Mouse (Mus musculus) c-Kit-positive CD71-positive TER-119-negative erythroid progenitor cells, embryonic 14.5 days (primary cell): ENCODE measurements around the gene Tff3.

Source experiments
- DNase-seq: peaks from one replicate; pipeline ENCODE4 v3.0.0-alpha.2; 2013; ENCODE audit warnings: low read depth

The Tff3 gene

DNA sequence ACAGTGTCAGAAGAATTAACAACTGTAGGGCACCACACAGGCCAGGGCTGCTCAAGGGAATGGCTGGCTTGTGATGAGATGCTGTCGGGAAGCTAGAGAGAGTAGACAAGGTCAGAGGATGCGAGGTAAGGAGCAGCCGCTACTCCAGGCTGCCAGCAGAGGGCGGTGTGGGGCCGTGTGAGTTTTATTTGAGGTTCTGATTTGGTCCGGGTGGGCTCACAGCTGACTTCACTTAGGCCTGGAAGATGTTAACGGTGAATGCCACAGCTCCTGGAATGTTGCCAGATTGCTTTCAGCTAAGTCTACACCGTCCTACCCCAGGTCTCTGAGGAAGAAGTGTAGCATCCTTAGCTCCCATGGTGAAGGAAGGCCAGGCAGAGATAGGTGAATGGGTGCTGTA is 7.5 kb downstream of the Tff3 start:
- peak; percentile 38 for DNase-seq

DNA sequence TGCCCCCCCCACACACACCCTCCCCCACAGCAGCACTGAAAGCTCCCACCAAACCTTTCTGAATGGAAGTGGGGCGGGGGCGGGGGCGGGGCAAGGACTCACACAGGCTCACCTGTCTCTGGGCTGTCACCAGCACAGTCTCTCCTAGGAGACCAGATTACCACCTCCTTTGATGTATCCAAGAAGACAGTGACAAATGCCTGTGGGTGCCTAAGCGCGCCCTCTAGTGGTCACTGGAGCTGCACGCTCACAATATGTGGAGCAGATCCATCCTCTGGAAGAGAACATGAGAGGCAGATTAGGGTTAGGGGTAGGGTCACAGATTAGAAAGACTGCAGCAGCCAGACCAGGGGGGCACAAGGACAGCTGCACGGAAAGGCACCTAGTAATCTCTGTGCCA is 10.0 kb downstream of the Tff3 start:
- DNase-seq = peak; percentile 60

DNA sequence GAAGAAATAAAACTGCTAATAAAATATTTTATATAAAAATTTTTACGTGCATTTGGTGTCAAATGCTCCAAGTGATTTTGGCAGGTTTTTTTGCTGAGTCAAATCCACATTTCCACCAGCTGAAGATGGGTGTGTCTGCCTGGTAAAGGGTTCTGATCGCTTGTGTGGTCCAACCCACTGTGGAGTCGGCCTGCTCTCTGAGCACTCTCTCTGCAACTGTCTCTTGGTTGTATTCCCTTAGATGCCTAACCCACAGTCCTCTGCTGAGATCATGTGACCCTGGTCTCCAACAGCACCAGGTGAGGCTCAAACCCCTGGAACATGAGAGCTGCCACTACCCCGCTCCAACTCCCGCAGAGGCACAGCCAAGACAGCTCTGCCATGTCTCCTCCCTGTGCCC is 11.5 kb downstream of the Tff3 start:
- DNase-seq = no peak

DNA sequence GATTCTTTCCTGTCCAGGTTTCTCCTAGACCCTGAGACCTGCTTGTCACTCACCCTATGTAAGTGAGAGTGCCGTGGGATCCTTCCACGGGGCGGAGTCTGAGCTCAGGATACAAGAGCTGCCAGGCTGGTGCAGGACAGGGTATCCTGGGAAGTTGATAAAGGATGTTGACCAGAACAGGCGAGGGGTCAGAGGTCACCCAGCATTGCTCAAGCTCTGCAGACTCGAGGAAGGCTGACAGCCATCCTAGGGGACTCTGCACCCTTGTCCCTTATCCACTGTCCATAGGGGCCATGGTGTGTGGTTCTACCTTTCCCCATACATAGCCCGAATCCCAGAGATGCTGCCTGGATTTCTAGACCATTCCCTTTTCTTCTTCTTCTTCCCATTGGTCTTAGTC is 13.4 kb downstream of the Tff3 start:
- no peak for DNase-seq

DNA sequence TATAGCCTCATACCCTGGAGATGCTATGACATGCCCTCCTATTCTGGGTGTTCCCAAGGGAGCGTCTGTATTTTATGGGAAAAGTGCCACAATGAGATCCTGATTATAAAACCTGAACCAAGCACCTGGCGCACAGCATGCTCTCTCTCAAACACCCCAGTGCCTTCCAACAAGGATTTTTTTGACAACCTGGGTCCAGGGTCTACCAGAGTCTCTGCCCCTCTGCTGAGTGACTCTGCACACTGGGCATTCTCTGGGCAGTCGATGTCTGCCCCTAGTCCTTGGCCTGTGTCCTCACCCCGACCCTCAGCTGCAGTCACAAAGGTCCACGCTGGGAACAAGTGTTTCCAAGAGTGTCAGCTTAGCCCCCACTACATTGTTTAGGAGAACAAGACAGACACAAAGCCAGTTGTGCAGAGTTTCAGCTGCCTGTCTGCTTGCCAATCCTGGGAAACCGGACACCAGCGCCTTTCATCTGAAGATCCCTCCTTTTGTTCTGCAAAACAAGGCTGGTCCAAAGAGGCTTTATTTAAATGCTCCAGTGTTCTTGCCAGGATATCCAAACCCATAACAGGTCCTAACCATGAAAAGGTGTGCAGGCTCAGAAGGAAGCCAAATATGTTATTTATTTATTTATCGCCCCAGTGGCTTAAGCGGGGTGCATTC is 16.1 kb downstream of the Tff3 start:
- DNase-seq = no peak

DNA sequence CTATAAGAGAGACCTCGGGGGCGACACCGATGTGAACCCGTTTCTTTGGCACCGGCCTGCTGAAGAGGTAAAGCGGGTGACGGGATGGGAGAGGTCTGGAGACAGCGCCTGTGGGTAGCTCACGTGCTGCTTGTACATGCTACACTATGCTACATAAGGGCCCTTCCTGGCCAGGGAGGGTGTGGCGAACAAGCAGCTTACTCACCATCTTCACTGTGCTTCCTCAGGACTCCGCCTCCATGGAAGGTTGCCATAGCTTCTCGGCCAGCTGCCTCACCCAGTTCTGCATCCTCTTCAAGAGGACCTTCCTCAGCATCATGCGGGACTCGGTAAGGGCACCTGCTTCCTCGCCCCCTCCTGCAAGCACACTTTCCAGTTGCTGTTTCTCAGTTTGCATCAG is 21.1 kb downstream of the Tff3 start:
- DNase-seq = no peak

DNA sequence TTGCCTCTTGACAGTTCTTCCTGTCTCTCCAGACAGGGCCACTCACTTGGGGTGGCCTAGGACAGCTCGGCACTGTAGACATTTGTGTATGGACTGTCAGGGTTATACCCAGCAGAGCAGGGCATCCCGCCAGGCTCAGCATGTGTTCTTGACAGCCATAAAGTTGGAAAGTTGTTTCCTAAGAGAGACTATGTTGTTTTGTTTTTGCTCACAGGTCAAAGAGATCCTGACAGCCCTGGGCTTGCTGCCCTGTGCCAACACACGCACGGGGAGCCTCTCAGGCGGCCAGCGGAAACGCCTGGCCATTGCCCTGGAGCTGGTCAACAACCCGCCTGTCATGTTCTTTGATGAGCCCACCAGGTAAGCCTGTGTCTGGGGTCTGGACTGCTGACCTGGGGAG is 25.6 kb downstream of the Tff3 start:
- no peak for DNase-seq

DNA sequence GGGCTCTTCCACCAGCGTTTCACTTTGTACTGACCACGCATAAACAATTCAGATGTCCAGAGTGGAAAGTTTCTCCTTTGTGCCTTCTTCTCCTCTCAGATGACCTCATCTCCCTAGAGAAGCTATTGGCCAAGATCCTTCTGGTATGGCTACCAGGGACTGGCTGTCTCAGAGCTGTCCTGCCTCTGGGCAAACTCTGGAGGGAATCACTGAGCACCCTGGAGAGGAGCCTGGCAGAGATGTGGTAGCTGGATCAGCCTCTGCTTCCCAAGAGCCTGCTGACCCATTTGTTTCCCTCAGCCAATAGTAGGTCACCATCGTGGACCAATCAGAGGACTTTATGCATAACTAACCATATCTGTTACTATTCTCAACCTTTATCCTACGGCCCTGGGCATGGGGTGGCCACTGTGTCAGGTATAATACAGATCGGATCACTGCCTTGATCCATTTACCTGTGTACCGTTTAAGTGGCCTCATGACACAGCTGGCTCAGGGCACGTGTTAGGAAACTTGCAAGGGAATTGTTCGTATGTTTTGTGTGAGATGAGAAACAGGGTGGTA is 26.4 kb downstream of the Tff3 start:
- DNase-seq = no peak

DNA sequence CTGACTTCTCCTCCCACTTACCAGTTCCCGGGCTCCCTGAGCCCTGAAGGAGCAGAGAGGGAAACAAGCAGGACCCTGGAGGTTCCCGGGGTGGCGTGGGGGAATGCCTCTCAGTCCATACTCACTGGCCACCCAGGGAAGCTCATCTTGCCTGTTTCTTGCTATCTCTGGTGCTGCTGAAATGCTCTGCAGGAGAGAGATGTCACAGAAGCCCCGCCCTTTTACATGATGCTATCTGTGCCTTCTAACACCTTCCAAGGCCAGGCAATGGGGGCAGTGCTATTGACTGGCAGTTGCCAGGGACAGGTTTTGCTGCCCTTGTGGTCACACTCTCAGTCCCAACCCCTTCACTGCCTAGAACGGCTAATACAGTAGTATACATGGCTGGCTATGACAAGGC is 30.7 kb downstream of the Tff3 start:
- DNase-seq = no peak

DNA sequence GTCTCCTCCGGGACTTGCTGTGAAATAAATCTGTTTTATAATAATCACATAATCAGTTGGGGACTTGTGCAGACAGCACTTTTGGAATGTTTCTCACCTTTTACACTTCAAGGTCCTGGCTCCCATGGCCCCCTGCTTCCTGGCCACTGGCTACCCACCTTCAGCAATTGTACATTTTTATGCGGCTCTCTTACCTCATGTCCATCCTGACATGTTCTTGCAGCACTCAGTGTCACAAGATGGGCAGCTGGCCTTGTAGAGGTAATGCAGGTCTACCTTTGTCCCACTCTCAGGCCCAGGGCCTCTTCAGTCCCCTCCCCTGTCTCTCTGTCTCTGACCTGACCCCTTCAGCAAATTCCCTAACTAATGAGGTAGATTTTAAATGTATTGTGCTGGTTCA is 32.6 kb downstream of the Tff3 start:
- DNase-seq = no peak

DNA sequence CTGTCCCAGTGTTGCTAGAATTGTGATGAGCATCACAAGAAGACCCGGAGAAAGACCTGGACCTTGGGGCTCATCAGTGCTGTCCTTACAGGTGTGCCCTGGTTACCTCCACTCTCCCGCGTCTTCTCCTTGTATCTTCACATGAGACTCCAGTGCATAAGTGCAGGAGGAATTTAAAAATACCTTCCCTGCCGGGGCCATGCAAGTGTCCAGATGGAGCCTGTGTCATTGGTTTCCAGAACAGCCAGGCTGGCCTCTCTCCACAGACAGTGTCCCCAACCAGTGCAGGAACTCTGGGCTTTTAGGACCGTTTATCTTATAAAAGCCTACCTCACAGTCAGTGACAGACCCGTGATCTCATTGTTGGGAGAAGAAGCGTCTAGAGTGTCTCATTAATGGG is 33.9 kb downstream of the Tff3 start:
- no peak for DNase-seq

DNA sequence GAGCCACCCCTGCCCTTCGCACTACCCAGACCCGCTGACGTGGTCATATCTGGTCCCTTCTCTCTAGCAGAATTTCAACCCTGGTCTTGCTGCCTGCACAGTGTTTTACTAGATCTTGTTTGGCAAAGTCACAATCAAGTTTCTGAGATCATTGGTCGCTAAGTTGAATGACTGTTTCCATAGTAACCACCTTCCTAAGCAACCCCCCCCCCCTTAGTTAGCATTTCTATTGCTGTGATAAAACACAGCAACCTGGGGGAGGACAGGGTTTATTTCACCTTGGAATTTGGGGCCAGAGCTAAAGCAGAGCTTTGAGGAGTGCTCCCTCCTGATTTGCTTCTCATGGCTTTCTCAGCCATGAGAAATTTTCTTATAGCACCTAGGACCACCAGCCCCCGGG is 34.7 kb downstream of the Tff3 start:
- DNase-seq = no peak

DNA sequence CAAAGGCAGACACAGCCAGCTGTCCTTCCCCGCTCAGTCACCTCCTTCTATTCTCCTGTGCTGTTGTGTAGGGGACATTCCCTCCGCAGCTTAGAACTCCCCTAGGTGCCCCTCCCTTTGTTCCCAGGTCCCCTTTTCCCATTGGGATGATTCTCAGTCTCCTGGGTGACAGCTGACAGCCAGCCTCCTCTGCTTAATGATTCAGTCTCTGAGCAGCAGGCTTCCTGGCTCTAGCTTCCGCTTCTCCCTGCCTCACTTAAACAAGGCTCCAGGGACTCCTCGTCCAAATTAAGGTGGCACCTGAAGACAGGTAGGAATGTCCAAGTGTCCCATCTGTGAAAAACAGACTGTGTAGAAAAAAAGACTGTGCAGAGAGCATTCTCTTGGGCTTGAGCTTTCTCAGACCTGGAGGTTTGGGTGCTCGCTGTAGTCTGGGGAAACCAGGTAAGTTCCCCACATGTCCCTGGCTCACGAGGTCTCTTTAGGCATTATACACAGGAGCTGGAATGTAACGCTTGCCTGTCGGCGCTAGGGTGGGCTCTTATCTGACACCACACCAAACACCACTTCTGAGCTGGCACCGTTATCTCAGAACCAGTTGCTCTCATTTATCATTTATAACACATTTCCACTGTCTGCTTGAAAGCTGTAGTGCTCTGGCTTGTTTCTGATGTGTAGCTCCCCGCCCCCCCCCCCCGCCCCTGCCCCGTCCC is 38.3 kb downstream of the Tff3 start:
- peak; percentile 64 for DNase-seq

DNA sequence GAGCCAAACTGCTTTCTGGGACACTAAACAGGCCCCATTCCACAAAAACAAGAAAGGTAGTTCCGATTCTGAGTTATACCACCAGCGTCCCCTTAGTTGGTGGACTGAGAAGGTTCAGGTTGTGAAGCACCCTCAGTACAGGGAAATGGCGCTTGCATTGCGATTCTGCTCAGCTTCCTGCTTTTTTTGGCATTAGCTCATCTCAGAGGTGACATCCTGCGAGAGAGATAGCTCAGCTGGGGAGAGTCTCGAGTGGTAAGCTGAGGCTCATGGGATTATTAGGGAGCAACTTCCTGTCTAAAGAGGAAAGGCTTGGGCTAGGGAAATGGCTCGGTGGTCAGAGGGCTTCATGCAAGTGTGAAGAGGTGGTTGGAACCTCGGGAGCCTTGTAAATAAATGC is 39.6 kb downstream of the Tff3 start:
- no peak for DNase-seq

DNA sequence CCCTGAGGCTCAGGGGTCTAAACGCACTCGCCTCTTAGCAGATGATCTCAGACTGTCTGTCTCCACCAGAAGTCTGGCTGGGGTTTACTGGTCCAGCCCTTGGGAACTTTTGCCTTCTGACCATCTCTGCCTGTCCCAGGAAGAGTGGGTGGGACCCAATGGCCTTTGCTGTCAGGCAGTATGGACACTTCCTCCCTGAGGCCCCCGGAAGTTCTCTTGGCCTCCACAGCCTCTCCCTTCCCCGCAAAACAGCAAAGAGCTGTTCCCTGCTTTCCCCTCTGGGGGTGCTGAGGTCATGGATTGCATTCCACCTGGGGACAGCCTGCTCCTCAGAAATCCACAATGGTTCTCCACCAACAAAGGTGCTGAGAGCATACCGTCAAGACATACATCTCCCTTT is 40.7 kb downstream of the Tff3 start:
- no peak for DNase-seq

DNA sequence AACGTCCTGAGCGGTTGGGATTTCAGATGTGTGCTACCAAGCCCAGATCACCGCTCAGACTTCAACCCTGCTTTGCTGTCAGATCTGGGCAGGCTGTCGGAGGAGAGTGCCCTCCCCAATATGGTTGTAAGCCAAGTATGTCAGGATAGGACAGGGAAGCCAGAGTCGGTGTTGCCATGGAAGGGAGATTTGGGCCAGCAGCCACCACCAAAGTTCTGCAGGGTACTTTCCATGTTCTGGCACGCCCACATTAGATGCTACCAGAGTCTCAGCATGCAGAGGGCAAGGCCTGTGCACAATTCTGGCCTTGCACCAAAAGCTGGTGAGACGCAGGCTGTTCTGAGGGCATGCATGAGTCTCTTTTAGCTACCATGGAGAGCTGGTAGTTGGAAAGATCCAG is 43.2 kb downstream of the Tff3 start:
- no peak for DNase-seq

DNA sequence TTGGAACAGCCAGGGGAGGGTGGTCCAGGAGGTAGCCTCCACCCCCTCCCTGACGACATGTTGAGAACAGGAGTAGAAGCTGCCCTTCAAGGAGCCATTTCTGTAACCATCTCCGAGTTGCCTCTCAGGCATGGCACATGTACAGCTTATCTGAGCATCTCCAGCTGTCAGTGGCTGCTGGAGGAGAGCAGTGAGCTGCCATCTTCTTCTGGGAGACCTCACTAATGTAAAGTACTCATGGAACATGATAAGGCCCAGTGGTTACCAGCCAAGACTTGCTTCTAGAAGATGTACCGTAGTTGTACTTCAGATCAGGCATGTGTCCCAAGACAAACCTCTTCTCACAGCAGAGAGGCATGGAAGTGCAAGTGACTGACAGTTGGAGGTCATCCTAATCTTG is 43.9 kb downstream of the Tff3 start:
- DNase-seq = no peak

DNA sequence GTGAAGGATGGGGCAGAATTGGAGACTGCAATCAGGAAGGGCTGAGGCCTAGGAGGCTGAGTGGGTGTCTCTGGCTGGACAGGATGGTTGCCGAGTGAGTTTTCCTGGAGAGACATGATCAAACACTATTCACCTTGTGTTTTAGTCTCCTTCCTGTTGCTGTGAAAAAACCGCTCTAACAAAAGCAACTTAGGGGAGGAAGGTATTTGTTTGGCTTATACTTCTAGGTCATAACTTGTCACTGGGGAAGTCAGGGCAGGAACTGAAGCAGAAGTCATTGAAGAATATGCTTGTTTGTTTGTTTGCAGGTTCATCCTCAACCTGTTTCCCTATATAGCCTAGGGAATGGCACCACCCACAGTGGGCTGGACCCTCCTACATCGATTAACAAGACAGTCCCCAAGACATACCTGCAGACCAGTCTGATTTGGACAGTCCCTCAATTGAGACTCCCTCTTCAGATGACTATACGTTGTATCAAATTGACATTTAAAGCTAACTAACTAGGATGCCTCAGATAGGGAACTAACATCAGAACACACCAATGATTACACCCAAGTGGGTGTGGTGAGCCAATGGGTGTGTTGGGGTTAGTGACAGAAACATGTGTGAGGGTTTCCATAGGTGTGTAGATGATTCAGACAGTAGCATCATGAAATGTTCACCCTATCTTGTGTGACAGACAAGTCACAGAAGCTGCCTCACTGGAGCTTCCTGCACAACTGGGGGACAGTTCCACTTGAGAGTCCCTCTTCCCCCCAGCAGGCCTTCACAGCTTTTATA is 47.0 kb downstream of the Tff3 start:
- no peak for DNase-seq

DNA sequence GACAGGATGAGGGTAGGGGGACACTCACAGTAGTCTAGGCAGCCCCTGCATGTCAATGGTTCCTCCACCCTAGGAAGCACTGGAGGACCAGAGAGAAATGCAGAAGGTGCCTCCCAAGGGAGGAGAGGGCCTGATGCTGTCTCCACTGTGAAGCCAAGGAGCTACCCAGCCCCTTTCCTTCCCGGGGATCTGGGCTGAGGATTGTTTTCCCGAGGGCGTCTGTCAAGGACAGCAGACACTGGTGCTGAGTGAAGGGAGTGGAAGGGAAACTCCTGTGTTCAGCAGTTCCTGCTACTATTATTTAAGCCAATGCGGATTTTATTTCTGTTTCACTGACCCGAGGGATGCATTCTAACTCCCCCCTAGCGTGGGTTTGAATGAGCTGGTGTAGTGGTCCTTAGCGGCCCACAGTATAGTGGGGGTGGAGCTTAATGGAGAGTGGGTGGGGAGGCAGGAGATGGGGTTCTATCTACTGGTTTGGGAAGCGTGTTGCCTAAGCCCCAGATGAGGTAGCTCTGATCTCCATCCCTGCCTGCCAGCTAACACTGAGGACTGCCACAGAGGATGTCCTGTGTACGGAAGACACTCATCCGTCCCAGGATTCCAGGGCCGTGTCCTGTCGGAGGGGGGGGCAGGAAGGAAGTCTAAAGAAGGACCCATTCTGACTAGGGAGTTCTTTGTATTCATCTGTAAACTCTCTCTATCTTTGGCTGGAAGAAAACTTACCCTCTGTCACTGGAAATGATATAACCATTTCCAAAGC is 50.2 kb downstream of the Tff3 start:
- DNase-seq = no peak

DNA sequence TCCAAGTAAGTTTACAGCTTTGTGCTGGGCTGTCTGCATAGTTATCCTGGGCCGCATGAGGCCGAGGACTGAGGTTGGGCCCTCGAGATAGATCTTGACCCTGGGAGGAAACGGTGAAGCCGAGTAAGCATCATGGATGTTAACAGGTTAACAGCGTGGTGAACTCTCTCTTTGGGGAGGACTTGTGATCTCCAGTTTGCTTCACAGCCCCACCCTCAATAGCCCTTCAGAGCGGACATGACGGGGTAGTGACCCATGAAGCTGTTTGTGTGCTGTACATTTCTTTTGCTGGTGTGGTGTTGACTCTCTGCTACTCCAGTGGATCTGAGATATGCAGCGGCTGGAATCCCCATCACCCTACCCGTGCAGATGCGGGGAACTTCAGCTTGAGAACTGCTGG is 50.9 kb downstream of the Tff3 start:
- DNase-seq = no peak

DNA sequence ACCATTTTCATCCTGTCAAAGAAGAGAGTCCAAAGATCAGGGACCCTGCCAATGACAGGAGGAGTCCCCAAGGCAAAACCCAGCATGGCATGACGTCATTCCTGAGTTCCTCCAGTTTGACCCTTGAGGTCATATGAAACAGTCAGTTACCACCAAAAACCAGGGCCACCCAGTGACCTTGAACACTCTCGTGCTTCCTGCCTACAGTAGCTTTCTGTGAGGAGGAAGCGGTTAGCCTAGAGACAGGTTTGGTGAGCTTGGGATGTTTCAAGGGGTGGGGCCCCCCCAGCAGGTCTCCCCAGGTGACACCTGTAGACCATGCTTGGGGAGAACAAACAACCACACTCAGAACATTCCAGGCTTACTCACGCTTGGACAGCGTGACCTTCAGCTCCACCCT is 51.9 kb downstream of the Tff3 start:
- DNase-seq = no peak

DNA sequence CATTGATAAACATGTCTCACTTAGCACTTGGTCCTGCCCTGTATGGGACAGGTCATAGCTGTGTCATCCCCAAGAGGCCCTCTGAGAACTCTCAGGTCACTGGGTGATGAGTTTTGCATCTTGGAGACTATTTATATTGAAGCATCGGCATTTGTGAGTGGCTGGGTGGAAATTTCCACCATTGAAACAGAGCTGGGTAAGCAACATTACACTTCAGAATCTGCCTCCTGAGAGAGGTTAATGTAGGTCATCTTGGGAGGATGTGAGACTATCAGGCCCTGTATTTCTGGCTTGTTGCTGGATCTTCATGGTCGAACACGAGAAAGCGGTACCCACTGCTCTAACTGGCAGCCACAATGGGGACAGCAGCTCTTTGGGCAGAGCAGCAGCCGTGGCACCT is 54.0 kb downstream of the Tff3 start:
- no peak for DNase-seq
